Comparison of ENCODE assay signal across 10 mouse cellular contexts in genomic region chr2:9881611-9882023, GRCm38 (mm10). TPM values are rescaled to one million over a fixed set of nuclear protein-coding genes. Genes with fewer than 3 reads are reported as not detected.
A peak's percentile ranks its signal among the peaks of the same experiment; 100 is the strongest.
DNase-seq lines count a peak whose midpoint lies in the region; ATAC-seq lines count a peak whose summit lies in the region.
"Had no signal": no experiment of that assay in that cellular context is flagged by ENCODE, and none has a peak within 500 bp of the region (broad histone marks: within the 10 kb centered on the region; RNA-seq: fewer than 3 reads in every experiment).

No protein-coding gene starts in this region.

- no peaks in the 10 kb centered on the region for H3K9me3 ChIP-seq in heart, embryonic 12.5 days (replicated peaks)
- no peaks in the 10 kb centered on the region for H3K9me3 ChIP-seq in hindbrain, embryonic 11.5 days (ENCODE audit: control insufficient read depth, low read length)
- no peaks in the 10 kb centered on the region for H3K9me3 ChIP-seq in midbrain, embryonic 13.5 days

- H3K27ac ChIP-seq in heart, embryonic 12.5 days (ENCODE audit: poor library complexity, severe bottlenecking), result peak overlapping the region; percentile 57; the same call in 1 of the 2 replicates
- H3K27ac ChIP-seq in hindbrain, embryonic 11.5 days (ENCODE audit: low read depth, low read length), result peak overlapping the region; percentile 62
- peak overlapping the region; percentile 88 for H3K27ac ChIP-seq in midbrain, embryonic 13.5 days
- H3K27ac ChIP-seq: macrophage had no signal

- H3K4me1 ChIP-seq in heart, embryonic 12.5 days (replicated peaks), result peaks cover 41% of the 10 kb centered on the region
- peaks cover 8% of the 10 kb centered on the region for H3K4me1 ChIP-seq in hindbrain, embryonic 11.5 days (replicated peaks; ENCODE audit: control insufficient read depth, insufficient read depth, low read length)
- peaks cover 37% of the 10 kb centered on the region for H3K4me1 ChIP-seq in midbrain, embryonic 13.5 days (replicated peaks)

- 1% methylated on average over 13 of the region's 13 CpGs for WGBS in heart, embryonic 12.5 days
- WGBS in hindbrain, embryonic 11.5 days, result 1% methylated on average over 13 of the region's 13 CpGs
- under 1% methylated on average over 13 of the region's 13 CpGs for WGBS in midbrain, embryonic 13.5 days

- H3K36me3 ChIP-seq in heart, embryonic 12.5 days, result no peaks in the 10 kb centered on the region
- no peaks in the 10 kb centered on the region for H3K36me3 ChIP-seq in hindbrain, embryonic 11.5 days (ENCODE audit: control insufficient read depth, insufficient read depth, low read length)
- H3K36me3 ChIP-seq in midbrain, embryonic 13.5 days, result no peaks in the 10 kb centered on the region

- H3K9ac ChIP-seq in heart, embryonic 12.5 days, result peak overlapping the region; percentile 60
- H3K9ac ChIP-seq in hindbrain, embryonic 11.5 days (ENCODE audit: low read depth, low read length), result peak overlapping the region; percentile 45
- peak overlapping the region; percentile 71 for H3K9ac ChIP-seq in midbrain, embryonic 13.5 days (replicated peaks)

- peak overlapping the region; percentile 95 for H3K4me2 ChIP-seq in heart, embryonic 12.5 days
- peak overlapping the region; percentile 53 for H3K4me2 ChIP-seq in hindbrain, embryonic 11.5 days (replicated peaks; ENCODE audit: low read depth, low read length)
- H3K4me2 ChIP-seq in midbrain, embryonic 13.5 days (replicated peaks), result peak overlapping the region; percentile 68

- DNase-seq in heart, adult 18-20 months, result no peak
- peak; percentile 73 for DNase-seq in ES-CJ7 (ENCODE audit: low read depth, low spot score)
- peak; percentile 66 for DNase-seq in hindbrain, embryonic 11.5 days (ENCODE audit: low spot score)
- no peak for DNase-seq in layer of hippocampus, adult 9-11 months
- no peak for DNase-seq in adrenal gland, postnatal 10 days

- peaks cover 33% of the 10 kb centered on the region for H3K27me3 ChIP-seq in heart, embryonic 12.5 days (replicated peaks)
- peaks cover 83% of the 10 kb centered on the region for H3K27me3 ChIP-seq in hindbrain, embryonic 11.5 days (ENCODE audit: control insufficient read depth, insufficient read depth, low read length)
- peaks cover 95% of the 10 kb centered on the region for H3K27me3 ChIP-seq in midbrain, embryonic 13.5 days

- peak overlapping the region; percentile 48 for H3K4me3 ChIP-seq in heart, embryonic 12.5 days
- H3K4me3 ChIP-seq in hindbrain, embryonic 11.5 days (ENCODE audit: low read depth, low read length), result peak overlapping the region; percentile 30
- H3K4me3 ChIP-seq in midbrain, embryonic 13.5 days (replicated peaks), result peak overlapping the region; percentile 48

- no peak for ATAC-seq in heart, embryonic 12.5 days (ENCODE audit: insufficient number of reproducible peaks, low FRiP score)
- no peak for ATAC-seq in hindbrain, embryonic 11.5 days (ENCODE audit: low FRiP score)
- peak; percentile 15; the same call in 1 of the 2 replicates for ATAC-seq in midbrain, embryonic 13.5 days
- no peak for ATAC-seq in cerebellum, adult (ENCODE audit: insufficient number of reproducible peaks, low FRiP score, low TSS enrichment)

RNA-seq across cellular contexts. Expression of gene 4930412O13Rik, which starts 0.6 kb away (rescaled TPM):
- polyA plus RNA-seq in heart, embryonic 12.5 days (2016; fragmentation: Nextera tagmentation; extraction: Ambion mirVana), result 1.7 and 1.8 TPM in 2 replicates
- not detected for total RNA-seq in heart, adult 18-20 months (2021)
- polyA plus RNA-seq in hindbrain, embryonic 11.5 days (2014; fragmentation: Nextera tagmentation; extraction: Ambion mirVana), result 0.24 and 0.71 TPM in 2 replicates
- 1.7 and 3.9 TPM in 2 replicates for polyA plus RNA-seq in midbrain, embryonic 13.5 days (2015; fragmentation: Nextera tagmentation; extraction: Ambion mirVana)
- 1 to 10 TPM; 1.1 to 2.1 TPM for total RNA-seq in adrenal gland, postnatal 10 days (2021)
- polyA plus RNA-seq: C2C12, macrophage had no signal

RNA-seq across cellular contexts. Expression of gene 9230102O04Rik, which starts 7.7 kb away (rescaled TPM):
- 1.0 TPM in 1 of 2 replicates, not detected in the other for polyA plus RNA-seq in heart, embryonic 12.5 days (2016; fragmentation: Nextera tagmentation; extraction: Ambion mirVana)
- total RNA-seq in heart, adult 18-20 months (2021), result not detected
- 1.6 and 3.3 TPM in 2 replicates for polyA plus RNA-seq in hindbrain, embryonic 11.5 days (2014; fragmentation: Nextera tagmentation; extraction: Ambion mirVana)
- polyA plus RNA-seq in midbrain, embryonic 13.5 days (2015; fragmentation: Nextera tagmentation; extraction: Ambion mirVana), result 3.5 and 5.3 TPM in 2 replicates
- not detected for total RNA-seq in adrenal gland, postnatal 10 days (2021)
- polyA plus RNA-seq: C2C12, macrophage had no signal

RNA-seq across cellular contexts. Expression of gene Gata3, which starts 8.2 kb away (rescaled TPM):
- polyA plus RNA-seq in heart, embryonic 12.5 days (2016; fragmentation: Nextera tagmentation; extraction: Ambion mirVana), result 7.9 and 8.0 TPM in 2 replicates
- 1 to 10 TPM in 1 of 2 experiments, under 1 TPM in 1; 0.62 to 1.0 TPM for total RNA-seq in heart, adult 18-20 months (2021)
- 18.6 and 22.9 TPM in 2 replicates for polyA plus RNA-seq in hindbrain, embryonic 11.5 days (2014; fragmentation: Nextera tagmentation; extraction: Ambion mirVana)
- 94.8 and 119 TPM in 2 replicates for polyA plus RNA-seq in midbrain, embryonic 13.5 days (2015; fragmentation: Nextera tagmentation; extraction: Ambion mirVana)
- total RNA-seq in adrenal gland, postnatal 10 days (2021), result 10 to 100 TPM; 12.3 to 14.8 TPM
- polyA plus RNA-seq: macrophage had no signal

Comparison
In these comparisons a context has a peak if more than half of its experiments do, and no peak if none do; other contexts are left out.
1. DNase-seq: peak in ES-CJ7 (single experiment) and hindbrain, embryonic 11.5 days (single experiment); none in heart, adult 18-20 months (0 of 2), layer of hippocampus, adult 9-11 months (single experiment) and adrenal gland, postnatal 10 days (single experiment).
2. Peak in every context shown above with its lines, with median percentiles within 50 percentile points of each other: H3K27ac ChIP-seq, H3K4me2 ChIP-seq, H3K4me3 ChIP-seq and H3K9ac ChIP-seq.